Mouse (Mus musculus) left cerebral cortex, adult 8-10 months (tissue): Measurements from ENCODE around the gene Cfd. TPM values are rescaled to one million over a fixed set of nuclear protein-coding genes. Genes with fewer than 3 reads are reported as not detected.

Experiments used
- DNase-seq, 2 experiments: peaks; one replicate each; pipeline ENCODE4 v3.0.0; 2022; ENCODE audit warnings: low spot score in 2 of 2
- total RNA-seq, 4 experiments: library from RNA; stranded (reverse); gene quantifications; 2 replicates each; pipeline ENCODE4 v1.2.4; 2022

Cfd gene
- total RNA-seq, 4 experiments from 2014 or later: not detected

DNA sequence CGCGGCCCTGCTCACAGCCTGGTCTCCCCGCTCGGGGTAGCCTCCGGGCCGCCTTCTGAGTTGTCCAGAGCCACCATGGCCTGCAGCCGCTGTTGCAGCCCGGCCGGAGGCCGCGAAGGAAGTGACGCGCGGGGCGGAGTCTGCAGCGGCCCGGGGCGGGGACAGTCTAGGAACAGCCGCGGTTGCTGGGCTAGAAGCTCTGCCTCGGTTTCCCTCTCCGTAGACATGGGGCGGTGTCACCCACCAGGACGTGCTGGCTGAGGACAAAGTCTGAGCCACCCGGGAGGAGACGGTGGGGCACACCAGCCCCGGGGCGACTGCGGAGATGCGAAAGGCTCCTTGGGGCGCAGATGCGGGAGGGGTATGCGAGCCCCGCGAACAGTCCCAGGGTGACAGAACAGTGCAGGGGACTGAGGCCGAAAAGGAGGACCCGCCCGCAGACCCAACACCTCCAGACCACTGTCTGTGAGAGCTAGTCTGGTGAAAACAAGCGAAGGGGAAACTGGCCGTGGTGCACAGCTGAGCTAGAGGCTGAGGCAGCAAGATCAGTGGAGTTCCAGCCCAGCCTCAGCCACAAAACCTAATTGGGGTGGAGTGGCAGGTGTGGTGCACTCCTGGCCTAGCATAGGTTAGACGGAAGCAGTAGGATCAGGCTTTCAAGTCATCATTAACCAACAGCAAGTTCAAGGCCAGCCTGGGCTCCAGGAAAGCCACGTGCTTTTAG lies 26.3 kb downstream of the Cfd start, which contains the start of gene Kiss1r:
TSS of gene Kiss1r (plus strand) at position 164 of the 724 bp plus-strand sequence.
- DNase-seq: peak; percentile 70 to 74

- DNase-seq: no peak
These were observed 27.0 kb downstream of the Cfd start for GRCm38 (mm10) chr10:79917532-79918100.

GRCm38 (mm10) chr10:79918231-79919078 lies 27.8 kb downstream of the Cfd start:
- DNase-seq: no peak

DNA sequence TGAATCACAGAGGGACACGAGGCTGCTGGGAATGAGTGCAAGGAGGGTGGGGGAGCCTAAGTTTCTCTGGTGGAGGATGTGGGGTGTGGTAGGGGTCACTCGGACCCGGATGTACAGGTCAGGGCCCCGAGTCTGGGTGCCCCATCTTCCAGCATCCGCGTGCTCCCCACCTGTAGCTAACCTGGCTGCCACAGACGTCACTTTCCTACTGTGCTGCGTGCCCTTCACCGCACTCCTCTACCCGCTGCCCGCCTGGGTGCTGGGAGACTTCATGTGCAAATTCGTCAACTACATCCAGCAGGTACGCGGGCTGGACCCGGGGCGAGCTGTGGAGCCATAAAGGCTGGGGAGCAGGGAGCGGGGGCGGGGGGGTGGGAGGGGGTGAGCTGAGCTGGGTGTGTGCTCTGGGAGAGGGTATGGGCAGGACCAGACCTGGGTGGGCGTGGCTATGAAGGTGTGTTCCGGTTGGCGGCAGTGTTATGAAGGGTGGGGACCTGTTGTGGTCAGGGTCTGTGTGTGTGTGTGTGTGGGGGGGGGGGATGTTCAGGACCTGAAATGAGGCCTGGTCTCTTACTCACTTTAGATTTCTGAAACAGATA lies 28.7 kb downstream of the Cfd start:
- DNase-seq: no peak

DNA sequence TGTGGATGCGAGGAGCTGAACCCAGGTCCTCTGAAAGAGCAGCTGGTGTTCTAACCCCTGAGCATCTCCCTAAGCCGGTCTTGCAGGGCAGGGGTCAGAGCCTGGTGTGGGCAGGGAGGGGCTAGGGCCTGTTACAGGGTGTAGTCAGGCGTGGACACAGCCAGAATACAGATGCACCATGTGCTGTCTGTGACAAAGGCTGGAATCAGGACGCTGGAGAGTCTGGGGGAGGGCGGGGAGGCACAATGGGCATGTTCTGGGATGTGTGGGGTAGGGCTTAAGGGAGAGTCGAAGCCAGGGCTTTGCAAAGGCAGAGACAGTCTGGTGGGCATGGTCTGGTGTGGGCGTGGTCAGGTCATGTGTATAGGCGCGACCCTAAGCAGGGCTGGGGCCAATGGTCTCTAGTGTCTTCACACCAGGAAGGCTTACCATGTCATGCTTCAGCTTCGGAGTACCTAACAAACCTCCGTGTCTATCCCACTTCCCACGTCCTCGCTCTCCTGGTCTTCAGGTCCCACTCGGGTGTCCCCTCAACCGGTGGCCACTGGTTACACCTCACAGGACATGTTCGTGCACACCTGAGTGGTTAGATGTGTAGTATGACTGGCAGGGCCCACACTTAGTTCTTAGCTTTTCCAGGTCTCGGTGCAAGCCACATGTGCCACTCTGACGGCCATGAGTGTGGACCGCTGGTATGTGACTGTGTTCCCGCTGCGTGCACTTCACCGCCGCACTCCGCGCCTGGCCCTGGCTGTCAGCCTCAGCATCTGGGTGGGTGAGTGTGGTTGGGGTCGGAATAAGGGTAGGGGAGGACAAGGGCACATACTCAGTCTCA lies 29.6 kb downstream of the Cfd start:
- DNase-seq: no peak

- DNase-seq: no peak
These were observed 30.4 kb downstream of the Cfd start, which contains the start of gene R3hdm4 for GRCm38 (mm10) chr10:79920958-79921535. Gene R3hdm4 (minus strand): TSS chr10:79921208.

DNA sequence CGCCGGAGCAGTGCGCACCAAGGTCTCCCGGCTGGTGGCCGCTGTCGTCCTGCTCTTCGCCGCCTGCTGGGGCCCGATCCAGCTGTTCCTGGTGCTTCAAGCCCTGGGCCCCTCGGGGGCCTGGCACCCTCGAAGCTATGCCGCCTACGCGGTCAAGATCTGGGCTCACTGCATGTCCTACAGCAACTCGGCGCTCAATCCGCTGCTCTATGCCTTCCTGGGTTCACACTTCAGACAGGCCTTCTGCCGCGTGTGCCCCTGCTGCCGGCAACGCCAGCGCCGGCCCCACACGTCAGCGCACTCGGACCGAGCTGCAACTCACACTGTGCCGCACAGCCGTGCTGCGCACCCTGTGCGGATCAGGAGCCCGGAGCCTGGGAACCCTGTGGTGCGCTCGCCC lies 30.9 kb downstream of the Cfd start:
- no peak for DNase-seq

DNA sequence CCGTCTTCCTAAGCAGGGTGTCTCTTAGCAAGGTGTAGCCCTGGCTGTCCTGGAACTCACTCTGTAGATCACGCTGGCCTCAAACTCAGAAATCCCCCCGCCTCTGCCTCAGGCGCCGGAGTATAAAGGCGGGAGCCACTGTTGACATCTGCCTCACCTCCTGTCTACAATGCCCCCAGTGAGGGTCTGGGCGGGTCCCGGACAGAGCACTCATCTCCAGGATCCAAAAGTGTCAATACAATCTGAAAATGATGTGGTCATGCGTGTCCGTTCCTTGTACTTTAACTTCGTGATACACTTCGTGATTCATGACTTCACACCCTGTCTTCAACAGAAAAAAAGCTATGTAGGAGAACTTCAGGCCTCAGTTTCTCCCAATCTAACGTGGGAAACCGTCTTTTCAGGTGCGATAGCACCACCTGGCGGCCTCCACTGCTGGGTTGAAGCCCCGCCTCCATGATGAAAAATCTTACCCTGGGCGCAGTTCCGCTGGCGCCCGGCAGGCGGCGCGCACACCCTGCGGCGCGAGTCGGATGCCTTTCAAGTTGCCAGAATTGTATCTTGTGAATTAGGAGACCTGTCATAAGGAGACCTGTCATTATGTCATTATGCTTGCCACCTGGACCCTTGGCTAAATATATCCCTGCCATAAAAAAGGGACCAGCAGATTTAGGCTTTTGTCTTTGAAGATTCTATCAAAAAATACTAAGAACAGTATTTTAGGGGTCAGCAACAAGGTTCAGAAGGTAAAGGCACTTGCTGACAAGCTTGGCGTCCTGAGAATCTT lies 34.5 kb downstream of the Cfd start:
- DNase-seq: peak; percentile 80 to 96

DNA sequence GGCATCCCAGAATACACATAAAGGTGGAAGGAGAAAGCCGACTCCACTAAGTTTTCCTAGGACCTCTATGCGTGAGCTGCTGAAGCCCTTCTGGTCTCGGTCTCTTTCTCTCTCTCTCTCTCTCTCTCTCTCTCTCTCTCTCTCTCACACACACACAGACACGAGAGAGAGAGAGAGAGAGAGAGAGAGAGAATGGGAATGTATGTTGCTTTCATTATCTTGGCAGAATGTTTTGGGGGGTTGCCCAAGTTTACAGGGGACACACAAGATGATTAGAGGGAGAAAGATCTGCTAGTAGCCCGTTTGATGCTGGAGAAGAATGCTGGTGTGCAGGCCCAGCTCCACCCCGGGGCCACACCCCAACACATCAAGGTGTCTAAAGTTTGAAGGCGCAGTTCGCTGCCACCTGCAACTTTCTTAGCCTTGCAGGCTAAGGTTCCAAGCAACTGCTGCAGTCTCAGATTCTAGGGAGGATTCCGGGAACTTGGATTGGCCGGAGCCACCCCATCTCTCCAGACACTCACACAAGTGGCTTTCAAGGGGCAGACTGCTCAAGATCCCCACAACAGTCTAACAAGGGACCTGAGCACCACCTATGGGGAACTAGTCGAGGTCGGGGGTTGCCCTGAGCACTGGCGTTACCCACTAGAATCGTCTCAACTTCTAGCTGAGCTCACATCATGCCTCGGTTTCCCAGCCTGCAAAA lies 35.3 kb downstream of the Cfd start:
- DNase-seq: no peak

DNA sequence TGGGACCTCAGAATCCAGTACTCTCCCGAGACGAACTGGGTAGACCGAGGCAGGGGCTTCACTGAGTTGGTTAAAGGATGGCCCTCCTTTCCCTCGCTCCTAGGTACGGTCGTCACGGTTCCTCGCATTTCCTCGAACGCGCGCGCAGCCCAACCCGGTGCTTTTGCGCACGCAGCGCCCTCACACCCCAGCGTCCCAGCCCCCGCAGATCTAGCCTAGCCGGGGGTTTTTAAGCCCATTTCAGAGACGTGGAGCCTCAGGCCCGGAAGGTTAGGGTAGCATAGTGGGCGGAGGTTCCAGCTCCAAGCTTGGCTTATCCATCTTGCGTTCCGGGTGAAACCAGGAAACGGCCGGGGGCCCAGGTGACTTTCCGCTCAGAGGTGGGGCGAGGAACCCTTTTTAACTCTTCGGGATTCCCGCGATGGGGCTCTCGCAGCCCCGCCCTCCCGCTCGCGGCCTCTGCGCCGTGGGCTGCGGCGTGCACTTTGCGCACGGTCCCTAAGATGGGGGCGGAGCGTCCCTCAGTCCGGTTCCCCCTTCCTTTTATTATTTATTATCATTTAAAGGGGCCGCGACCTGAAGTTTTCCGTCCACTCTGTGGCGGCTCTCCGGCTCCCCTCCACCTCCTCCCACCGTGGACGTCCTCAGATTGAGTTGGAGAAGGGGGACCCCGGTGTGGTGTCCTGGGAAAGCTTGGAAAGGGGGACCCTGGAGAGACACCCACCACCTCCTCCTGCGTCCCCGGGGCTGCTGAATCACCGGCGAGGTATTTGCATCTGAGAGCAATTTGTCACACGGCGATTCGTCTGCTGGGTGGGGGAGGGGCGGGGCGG lies 36.1 kb downstream of the Cfd start, which contains the start of gene Arid3a:
TSS of gene Arid3a (plus strand) at position 553 of the 833 bp plus-strand sequence.
- DNase-seq: peak; percentile 71 to 78

DNA sequence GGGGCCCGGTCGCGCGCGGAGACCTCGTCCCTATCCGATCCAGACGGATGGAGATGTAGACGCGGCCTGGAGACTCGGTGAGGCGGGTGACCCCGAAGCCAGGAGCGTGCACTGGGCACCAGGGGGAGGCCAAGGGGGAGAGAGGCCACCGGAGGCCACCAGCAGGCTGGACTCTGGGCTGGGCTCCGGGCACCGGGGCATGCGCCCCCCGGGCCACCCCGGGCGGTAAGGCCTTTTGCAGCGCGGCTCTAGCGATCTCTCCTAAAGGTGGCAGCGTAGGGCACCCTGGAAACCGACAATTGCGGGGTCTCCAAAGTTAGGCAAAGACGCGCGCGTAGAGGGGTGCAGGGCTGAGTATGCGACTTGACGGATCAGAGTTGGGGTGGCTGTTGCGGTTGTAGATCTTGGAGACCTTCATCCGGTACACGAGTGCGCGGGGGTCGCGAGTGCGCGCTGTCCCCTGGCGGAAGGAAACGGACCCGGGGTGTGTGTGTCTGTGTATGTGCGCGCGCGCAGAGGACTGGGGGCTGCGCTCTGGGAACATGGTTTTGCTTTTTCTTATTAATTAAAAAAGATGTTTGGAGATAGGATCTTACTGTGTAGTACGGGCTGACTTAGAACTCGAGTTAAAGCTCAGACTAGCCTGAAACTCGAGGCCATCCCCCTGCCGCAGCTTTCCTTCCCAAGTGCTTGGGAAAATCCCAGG lies 36.8 kb downstream of the Cfd start:
- no peak for DNase-seq

- no peak for DNase-seq
These were observed 37.5 kb downstream of the Cfd start for GRCm38 (mm10) chr10:79928030-79928694.

- DNase-seq: no peak
These were observed 38.5 kb downstream of the Cfd start for GRCm38 (mm10) chr10:79928907-79929701.

GRCm38 (mm10) chr10:79929967-79930825 lies 39.5 kb downstream of the Cfd start:
- no peak for DNase-seq

DNA sequence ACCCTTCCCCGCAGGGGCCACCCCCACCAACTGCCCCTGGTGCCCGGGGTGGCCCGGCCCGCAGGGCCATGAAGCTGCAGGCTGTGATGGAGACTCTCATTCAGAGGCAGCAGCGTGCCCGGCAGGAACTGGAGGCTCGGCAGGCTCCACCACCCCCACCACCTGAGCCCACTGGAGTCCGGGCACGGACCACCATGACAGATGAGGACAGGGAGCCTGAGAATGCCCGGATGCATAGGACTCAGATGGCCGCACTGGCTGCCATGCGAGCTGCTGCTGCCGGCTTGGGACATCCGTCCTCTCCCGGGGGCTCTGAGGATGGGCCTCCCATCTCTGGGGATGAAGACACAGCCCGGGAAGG lies 40.2 kb downstream of the Cfd start:
- no peak for DNase-seq
